Mouse (Mus musculus) megakaryocyte, adult 5-6 weeks (primary cell): ENCODE data around the gene Prkcz. TPM values are rescaled to one million over a fixed set of nuclear protein-coding genes. Genes with fewer than 3 reads are reported as not detected.

ENCODE experiments used
- ATAC-seq: 2 replicates; pipeline ENCODE4 v1.8.0; 2016; ENCODE audit warnings: mild to moderate bottlenecking, inconsistent platforms; ENCODE audit not compliant: poor library complexity, severe bottlenecking
- total RNA-seq, 2 experiments: library from RNA; stranded (forward) in 1 of 2; stranded (reverse) in 1 of 2; fragments of 153-499, 151-499 nt in 1 of 2; fragments of 221-1000, 200-1000 nt in 1 of 2; gene quantifications; 2 replicates each; pipeline versions ENCODE4 v1.2.3 to v1.2.4; 2015 to 2017

Prkcz gene
- total RNA-seq (2015) (0.07 TPM in 1 of 2 replicates, not detected in the other), total RNA-seq (2017) (0.12 and 0.18 TPM in 2 replicates)

DNA sequence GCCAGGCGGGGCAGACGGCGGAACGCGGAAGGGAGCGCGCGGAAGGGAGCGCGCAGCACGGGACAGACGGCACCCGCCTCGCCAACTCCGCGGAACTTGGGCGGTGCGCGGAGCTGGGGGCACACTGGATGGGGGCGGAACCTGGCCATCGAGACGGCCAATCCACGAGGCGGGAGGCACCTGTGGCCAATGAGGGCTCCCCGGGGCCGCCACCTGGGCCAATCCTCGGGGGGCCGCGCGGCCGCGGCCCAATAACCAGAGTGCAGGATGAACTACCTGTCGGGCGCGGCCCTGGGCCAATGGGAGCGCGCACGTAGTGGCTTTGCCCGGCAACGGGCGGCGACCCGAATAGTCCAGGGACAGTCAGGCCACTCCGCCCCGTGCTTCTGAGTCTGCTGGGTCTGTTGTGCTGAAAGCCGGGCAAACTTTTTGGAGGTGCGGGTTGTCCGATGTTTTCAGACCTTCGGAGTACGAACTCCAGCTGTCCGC is at the start of gene Prkcz:
Gene Prkcz, minus strand, starts transcription at position 59 of the 489 bp plus-strand sequence.
- ATAC-seq = peak; percentile 52

DNA sequence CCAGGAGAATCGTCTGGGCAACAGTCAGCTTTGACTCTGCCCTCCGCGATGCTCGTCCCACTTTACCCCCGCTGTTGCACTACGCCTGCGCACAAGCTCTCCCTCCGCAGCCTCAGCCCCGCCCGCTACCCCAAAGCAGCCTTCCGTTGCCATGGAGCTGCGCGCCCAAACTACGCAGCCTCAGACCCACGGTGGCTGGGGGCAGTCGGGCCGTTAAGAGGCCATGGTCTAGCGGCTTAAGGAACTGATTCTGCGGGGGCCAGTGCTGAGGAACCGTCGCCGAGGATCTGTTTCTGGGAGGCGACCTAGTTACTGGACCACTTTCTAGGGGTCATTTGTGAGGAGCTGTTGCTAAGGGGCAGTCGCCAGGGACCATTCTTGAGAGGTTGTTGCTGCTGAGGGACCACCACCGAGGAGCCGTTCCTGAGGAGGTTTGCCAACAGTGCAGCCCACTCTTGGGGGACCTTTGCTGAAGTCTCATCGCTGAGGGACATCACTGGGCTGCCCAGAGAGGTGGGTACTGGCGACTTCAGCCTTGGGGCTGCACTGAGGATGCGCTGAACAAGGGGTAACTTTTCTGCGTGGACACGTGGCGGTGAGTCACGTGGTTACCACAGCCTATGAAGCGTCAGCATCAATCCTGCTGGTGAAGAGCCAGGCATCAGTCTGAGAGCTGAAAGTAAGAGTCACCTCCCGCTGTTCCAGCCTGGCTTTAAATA is 48.1 kb upstream of the Prkcz start, which contains the start of gene Cfap74:
Gene Cfap74, plus strand, starts transcription at position 133 of the 719 bp plus-strand sequence.
- no peak; the same call in 1 of the 2 replicates for ATAC-seq

DNA sequence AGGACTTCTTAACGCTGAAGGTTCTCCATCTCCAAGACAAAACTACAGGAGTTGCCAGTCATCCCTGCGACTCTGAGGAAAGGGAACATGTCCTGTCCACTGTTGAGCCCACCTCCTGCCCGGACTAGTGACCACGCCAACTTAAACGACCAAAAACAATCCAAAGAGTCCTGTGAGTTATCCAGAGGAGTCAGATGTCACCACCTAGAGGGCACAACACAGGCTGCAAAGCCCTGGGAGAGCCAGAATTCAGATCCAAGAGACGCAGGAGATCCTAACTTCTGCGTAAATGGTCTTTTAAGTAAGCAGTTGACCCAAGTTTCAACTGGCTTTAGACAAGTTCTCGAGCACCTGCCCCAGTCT is 47.5 kb upstream of the Prkcz start:
- ATAC-seq = no peak

DNA sequence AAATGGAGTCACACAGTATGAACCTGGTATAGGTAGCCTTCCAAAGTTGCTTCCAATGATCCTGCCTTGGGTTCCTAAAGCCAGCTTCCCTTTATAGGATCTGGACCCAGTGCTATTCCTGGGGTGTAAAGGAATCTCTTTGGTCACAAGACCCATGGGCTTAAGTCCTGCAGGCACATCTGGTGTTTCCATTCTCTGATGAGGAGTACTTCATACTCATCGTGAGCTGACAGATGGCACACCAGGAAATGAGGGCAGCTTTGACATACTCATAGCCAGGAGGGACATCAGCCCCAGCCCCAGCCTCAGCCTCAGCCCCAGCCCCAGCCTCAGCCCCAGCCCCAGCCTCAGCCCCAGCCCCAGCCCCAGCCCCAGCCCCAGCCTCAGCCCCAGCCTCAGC is 41.3 kb upstream of the Prkcz start:
- ATAC-seq = no peak

DNA sequence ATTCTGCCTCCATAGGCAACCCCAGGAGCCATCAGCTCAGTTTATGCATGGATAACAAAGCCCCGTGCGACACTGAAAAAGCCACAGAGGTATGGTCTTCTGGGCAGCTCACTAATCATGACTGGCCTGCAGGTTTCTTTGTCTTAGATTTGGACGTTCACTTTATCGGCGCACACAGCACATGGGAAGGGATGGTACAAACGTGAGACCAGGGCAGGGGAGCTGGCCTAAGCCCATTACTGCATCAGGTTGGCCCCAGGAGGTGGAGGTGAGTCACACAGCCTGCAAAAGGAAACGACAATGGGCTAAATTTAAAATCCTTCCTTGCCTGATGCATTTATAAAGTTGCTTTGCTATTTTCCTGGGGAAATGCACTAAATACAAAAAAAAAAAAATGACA is 40.0 kb upstream of the Prkcz start:
- ATAC-seq = no peak

DNA sequence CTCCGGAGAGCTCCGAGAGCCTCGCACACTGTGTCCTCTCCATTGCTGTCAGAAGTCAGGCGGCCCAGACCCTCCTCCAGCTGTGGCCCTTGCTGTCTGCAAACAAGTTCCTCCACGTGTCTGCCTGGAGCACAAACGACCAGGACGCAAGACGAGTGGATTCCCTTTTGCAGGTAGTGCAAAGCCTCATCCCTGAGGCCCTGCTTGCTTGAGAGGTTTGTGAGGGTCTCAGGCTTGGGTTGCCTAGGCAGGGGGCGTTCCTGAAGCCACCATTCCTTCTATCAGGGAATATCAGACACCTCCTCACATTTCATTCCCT is 37.0 kb upstream of the Prkcz start:
- ATAC-seq = no peak

DNA sequence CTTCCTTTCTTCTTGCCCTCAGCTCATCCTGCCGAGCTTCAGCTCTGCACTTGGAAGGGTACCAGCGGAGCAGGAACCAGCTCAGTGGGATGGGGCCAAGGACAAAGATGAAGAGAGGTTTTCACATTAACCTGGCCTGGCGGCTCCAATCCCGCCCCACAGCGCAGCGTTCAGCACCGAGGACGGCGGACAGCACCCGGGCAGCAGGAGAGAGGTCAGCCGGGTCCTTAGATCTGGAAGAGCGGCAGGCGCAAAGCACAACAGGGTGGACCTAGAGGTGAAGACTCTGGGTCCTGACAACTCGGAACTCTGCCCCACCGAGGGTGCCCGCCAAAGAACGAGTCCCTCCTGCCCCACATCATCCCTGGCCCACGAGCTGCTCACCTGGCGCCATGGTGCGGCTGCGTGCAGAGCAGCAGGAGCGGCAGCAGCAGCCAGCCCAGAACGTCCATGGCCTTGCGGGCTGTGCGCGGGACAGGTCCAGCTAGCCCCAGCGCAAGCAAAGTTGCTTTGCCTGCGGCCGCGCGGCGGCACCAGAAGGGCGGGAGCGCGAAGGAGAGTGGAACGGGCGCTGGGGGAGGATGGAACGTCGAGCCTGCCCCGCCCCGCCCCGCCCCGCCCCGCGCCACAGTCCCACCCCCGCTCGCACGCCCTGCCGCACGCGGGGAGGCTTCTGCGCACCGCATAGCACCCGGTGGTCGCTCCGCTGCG is 36.5 kb upstream of the Prkcz start, which contains the start of gene Gabrd:
Gene Gabrd, minus strand, starts transcription at position 602 of the 711 bp plus-strand sequence.
- ATAC-seq = no peak

DNA sequence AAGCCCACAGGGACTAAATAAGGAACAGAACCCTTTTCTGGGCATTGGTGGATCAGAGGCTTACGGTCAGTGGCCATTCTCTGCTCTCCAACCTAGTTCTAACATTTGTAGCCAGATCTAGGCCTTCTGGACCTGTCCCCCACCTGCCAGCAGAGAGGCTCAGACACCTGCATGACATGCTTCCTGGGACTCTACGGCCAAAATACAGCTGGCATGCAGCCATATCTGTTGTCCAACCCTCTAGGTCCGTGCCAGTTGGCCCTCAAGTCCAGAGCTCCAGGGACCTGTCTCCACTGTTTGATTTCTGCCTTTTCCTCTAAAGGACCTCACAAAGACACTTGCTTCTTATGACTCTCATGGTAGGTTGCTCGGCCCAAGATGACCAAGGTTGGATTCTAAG is 35.6 kb upstream of the Prkcz start:
- no peak for ATAC-seq

DNA sequence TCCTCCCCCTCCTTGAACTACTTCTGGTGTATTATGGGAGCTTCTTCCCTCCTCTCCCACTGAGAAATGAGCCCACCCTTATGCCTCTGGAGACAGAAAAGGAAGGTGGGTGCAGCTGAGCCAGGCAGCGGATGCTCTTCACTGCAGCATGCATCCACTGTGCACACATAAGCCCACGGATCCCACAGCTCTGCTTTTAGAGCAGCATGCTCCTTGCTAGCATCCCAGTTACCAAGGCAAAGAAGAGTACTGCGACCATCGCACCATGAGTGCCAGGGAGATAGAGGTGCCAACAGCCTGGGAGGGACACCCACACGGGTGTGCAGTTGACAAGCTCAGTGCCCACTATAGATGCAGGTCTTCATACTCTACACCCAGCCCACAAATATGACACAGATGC is 34.3 kb upstream of the Prkcz start:
- ATAC-seq = no peak

DNA sequence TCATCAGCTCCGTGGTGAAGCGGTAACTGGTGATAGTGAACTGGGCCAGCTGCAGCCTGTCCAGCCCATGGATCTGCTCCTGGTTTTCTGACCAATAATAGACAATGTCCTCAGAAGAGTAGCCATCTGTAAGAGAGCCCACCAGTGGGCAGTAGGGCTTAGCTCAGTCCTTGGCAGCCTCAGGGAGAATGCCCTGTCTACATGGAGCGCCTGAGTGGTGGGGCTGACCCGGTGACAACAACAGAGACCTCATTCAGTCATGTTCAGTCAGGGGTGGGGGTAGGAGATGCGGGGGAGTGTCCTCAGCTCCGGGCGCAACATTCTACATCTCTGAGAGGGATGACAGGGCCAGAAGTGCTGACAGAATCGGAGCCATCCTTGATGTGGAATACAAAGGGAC is 26.0 kb upstream of the Prkcz start:
- ATAC-seq = no peak

DNA sequence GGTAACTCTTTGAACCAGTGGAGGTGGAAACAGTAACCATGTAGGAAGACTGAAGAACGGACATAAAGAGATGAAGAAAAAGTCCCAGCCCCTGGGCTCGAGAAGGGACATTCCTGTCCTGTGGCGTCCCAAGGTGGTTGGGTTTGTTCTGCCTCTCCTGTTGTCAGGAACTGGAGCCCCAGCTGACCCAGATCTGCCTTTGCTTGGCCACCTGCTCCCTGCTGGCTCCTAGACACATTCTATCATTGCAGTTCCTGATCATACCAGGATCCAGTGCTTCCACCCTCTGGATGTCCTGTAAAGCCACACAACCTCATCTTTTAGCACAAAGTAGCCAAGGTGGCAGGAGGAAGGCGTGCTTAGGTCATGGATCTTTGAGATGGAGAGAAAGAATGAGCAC is 22.2 kb upstream of the Prkcz start:
- no peak for ATAC-seq

DNA sequence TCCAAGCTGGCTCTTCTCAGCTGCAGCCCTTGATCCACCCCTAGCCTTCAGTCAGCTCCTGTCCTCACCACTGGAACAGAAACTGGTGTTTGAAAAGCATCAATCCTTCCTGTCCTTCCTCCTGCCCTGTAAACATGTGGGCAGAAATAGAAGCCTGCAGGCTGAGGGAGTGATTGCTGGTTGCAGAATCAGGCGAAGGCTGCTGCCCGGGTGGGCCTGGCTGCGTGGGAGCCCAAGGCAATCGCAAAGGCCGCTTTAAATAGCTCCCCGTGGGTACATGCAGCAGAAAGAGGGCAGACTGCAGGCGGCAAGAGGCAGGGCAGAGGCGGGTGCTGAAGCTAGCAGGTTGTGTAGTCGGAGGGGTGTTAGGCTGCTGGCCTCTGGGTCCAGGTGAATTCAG is 21.6 kb upstream of the Prkcz start:
- no peak for ATAC-seq

DNA sequence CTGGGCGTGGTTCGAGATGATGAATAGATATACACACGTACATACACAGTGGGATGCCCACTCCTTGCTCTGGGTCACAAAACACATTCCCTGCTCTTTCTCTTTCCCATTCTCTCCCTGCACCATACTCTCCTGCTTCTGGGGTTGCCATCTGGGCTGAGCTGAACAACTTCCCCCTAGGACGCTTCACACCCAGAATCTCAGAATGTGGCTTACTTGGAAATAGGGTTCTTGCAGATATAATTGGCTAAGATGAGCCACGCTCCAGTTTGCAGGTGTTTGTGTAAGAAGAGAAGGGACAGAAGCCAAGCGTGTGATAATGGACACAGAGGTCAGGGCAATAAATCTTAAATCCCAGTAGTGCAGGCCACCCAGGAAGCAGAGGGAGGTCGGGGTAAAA is 20.8 kb upstream of the Prkcz start:
- ATAC-seq = no peak

DNA sequence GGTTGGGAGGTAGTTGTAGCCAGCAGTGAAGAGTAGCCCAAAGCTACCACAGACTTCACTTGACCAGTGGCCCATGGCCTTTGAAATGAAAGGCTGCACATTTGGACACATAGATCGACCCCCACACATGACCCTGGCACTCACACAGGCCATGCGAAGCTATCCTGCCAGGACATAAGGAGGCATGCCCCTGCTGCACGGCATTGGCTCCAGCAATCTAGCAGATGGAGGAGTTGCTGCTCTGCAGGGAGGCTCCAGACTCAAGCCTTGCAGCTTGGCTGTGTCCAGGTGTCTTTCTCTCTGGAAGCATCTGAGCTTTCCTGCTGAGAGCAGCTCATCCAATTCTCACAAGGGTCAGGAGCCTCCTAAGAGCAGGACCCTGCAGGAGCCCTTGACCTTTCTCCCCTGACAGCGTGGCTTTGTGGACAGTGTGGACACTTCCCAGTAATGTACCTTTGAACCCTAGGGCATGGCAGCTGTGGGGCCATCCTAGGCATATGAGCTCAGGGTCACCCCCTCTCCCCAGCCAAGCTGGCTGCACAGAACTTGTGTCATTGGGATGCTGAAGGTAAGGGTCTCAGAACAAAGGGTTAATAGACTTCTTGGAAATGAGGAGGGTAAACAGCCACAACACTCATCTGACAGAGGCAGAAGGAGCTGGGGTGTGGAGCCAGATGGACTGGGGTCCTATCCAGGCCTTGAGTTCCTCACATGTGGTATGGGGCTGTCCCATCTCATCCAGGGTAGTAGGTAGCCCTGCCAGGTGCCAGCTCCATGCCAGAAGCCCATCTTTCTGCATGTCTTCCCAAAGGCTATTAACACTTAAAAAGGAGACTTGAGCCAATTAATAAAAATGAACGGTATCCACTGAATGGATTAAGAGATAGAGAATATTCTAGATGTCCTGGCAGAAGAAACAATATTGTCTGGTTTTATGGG is 10.9 kb upstream of the Prkcz start:
- ATAC-seq = no peak

DNA sequence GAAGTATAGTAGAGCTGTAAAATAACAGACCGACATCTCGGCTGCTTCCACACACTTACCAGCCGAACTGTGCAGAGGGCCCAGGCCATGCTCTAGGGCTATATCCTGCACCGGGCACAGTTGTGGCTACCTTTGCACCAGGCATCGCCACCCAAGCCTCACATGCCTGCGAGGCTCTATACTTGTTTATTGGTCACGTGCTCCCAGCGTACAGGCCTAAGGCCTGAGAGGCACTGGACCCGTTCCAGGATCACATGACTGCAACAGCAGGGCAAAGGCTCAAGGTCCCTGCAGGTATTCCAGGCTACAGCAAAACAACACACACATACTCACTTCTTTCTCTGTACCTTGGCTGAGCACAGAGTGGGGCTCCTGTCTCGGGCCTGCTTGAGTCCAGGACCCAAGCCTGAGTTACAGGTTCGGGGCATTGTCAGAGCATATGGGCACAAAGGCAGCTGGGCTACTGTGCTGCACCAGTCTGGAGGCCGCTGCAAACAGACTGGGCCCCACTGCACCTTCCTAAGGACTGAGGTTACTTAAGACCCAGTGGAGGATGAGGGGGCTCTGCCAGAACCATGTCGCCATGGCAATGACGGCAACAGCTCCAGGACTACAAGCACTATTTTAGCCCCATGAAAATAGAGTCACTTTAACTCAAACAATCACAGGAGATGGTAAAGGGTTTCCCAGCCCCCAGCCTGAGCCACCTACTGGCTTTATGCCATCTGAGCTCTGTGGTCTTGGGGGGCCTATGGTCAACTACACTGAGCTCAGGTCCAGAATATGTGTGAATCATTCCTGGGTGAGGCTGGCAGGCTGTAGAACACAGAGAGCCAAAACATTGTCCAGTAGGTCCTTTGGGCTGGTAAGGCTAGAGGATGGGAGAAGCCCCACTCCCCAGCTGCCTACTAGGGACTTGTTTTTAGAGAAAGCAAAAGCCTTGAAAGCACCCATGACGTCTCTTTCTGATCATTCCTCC is 9.9 kb upstream of the Prkcz start:
- ATAC-seq = no peak

DNA sequence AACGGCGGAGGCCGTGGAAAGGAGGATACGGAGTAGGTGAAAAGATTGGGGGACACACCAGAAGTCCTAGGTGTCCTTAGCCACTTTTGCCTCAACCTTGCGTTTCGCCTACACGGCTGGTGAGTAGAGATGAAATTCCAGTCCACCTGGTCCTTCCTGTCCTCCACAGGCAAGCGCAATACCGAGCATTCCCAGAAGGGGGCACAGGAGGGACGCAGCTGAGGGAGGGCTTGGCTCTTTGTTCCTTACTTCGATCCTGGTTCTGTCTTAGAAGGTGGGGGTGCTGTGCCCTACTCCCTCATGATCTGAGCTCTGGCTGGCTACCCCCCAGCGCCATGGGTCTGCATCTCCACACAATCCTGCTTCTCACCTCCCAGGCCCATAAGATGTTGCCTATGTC is 7.5 kb upstream of the Prkcz start:
- no peak for ATAC-seq

DNA sequence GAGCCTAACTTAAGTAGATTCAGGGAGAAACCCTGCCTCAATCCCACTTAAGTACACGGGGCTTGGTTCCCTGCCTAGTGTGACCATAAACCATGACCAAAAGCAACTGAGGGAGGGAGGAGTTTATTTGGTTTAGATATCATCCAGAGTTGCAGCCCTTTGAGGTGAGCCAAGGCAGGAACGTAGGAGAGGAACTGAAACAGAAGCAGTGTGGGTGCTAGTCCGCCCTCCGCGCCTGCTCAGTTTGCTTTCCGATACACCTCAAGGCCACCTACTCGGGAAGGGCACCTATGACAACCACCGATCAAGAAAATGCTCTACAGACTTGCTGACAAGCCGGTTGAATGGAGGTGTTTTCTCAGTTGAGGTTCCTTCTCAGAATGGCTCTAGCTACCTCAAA is 6.6 kb upstream of the Prkcz start:
- ATAC-seq = no peak

DNA sequence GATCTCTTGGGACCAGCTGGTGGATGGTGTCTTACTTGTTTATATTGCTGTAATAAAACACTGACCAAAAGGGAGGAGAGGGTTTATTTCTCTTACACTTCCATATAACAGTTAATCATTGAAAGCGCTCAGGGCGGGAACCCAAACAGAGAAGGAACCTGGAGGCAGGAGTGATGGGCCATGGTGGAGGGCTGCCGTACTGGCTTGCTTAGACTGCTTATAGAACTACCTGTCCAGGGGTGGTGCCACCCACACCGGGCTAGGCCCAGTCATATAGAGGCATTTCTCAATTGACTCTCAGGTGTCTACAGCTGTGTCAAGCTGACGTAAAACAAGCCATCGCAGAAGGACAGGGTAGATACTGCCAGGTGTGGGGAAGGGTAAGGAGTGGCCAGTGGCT is 5.6 kb upstream of the Prkcz start:
- no peak for ATAC-seq

DNA sequence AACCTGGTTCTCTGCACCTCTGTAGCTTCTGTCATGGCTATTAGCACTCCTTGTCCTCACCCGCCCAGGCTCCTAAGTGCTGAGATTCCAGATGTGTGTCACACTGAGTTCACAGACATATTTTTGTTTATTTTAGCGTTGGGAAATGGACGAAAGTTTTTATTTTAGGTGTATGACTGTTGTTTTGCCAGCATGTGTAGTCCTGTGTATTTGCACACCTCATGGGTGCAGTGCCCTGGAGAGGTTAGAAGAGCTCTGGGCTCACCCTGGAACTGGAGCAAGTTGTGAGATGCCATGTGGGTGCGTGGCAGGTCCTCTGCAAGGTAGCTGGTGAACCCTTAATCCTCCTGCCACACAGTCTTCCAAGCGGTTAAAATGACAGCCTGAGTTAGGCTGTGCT is 1.3 kb upstream of the Prkcz start:
- no peak for ATAC-seq

DNA sequence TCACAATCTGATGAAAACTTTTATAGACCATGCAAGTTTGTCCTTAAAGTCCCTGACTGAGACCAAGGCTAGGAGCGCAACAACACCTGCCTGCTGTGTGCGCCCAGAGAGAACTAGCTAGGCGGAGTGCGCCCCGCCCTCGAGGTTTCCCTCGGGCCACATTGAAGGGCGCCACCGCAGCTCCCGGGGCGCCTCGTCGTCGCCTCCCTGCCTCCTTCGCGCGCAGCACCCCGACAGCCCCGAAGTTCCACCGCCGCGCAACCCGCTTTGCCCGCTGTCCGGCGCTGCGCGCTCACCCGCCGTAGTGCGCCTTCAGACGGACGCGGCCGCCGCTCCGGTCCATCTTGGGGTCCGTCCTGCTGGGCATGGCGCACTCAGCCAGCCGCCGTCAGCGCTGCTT is 305 bp downstream of the Prkcz start:
- ATAC-seq = no peak
